Mouse (Mus musculus) stomach, embryonic 16.5 days (tissue): ENCODE measurements around the gene Hmg20b. TPM values are rescaled to one million over a fixed set of nuclear protein-coding genes. Genes with fewer than 3 reads are reported as not detected.

Experiments used
- ATAC-seq: fragments of 200-750 bp; cut with Nextera tagmentation; 2 replicates; pipeline ENCODE4 v1.8.0; 2017; ENCODE audit warnings: moderate number of reproducible peaks, moderate TSS enrichment; ENCODE audit not compliant: insufficient read depth, low FRiP score
- H3K27ac ChIP-seq: fragments of 300-500 bp; sonication (generic); 2 replicates; pipeline ENCODE4 v1.5.1; 2014; ENCODE audit warnings: low read length
- H3K27me3 ChIP-seq: fragments of 300-500 bp; sonication (generic); 2 replicates; pipeline ENCODE4 v1.6.1; 2014; ENCODE audit warnings: low read length, control low read depth, mixed read lengths; ENCODE audit not compliant: control insufficient read depth, insufficient read depth
- H3K36me3 ChIP-seq: fragments of 300-500 bp; sonication (generic); 2 replicates; pipeline ENCODE4 v1.6.1; 2014; ENCODE audit warnings: low read length; ENCODE audit not compliant: control insufficient read depth, insufficient read depth
- H3K4me1 ChIP-seq: fragments of 300-500 bp; sonication (generic); 2 replicates; pipeline ENCODE4 v1.6.1; 2014; ENCODE audit warnings: low read length, control low read depth, mixed read lengths; ENCODE audit not compliant: control insufficient read depth, insufficient read depth
- H3K4me2 ChIP-seq: fragments of 300-500 bp; sonication (generic); 2 replicates; pipeline ENCODE4 v1.6.1; 2014; ENCODE audit warnings: low read depth, low read length, mixed read lengths
- H3K4me3 ChIP-seq: fragments of 300-500 bp; sonication (generic); replicated peaks from 2 replicates; pipeline ENCODE4 v1.5.1; 2014; ENCODE audit warnings: mild to moderate bottlenecking, low read length
- H3K9ac ChIP-seq: fragments of 300-500 bp; sonication (generic); 2 replicates; pipeline ENCODE4 v1.6.1; 2014; ENCODE audit warnings: low read length
- H3K9me3 ChIP-seq: fragments of 300-500 bp; sonication (generic); replicated peaks from 2 replicates; pipeline ENCODE4 v1.6.1; 2016; ENCODE audit warnings: low read length, control low read depth; ENCODE audit not compliant: control insufficient read depth
- WGBS: fragments of 180-500 bp; shearing (Covaris S2); extraction: QIAGEN DNeasy Blood & Tissue Kit; methylation state at CpG from one replicate; pipeline ENCODE4 v1.1.7; 2014; 5-methylcytosine and 5-hydroxymethylcytosine counted together
- polyA plus RNA-seq: library from polyadenylated mRNA; unstranded; fragments of >200 nt; fragmentation: Nextera tagmentation; extraction: Ambion mirVana; gene quantifications from 2 replicates; pipeline ENCODE4 v1.2.1, GENCODE M21; 2015

Gene Hmg20b
- polyA plus RNA-seq, 1 experiment from 2014 or later: 67.7 TPM

DNA sequence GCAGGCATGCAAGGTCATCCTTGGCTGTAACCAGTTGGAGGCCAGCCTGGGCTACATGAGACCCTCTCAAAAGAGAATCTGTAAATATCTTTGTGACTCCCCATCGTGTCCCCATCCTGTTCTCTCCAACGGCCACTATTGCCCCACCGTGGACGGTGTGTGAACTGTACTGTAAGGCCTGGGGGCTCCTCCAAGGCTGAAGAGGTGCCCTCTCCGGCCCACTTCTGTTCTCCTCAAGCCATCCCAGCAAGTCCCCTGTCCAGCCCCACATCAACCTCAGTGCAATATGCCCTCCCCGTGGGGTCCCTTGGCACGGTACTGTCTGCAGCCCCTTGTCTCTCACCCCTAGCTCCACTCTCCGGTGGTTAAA lies 31.0 kb downstream of the Hmg20b start:
- Histone ChIP-seq H3K9ac (peak overlapping the region; percentile 73), H3K27me3 (no peaks in the 10 kb centered on the region), H3K4me2 (peak overlapping the region; percentile 63), H3K27ac (peak overlapping the region; percentile 89), H3K4me1 (peaks cover 37% of the 10 kb centered on the region), H3K36me3 (peaks cover 29% of the 10 kb centered on the region), H3K4me3 (peak overlapping the region; percentile 96), H3K9me3 (no peaks in the 10 kb centered on the region)
- ATAC-seq: no peak
- WGBS: 31% methylated on average over 8 of the region's 8 CpGs

DNA sequence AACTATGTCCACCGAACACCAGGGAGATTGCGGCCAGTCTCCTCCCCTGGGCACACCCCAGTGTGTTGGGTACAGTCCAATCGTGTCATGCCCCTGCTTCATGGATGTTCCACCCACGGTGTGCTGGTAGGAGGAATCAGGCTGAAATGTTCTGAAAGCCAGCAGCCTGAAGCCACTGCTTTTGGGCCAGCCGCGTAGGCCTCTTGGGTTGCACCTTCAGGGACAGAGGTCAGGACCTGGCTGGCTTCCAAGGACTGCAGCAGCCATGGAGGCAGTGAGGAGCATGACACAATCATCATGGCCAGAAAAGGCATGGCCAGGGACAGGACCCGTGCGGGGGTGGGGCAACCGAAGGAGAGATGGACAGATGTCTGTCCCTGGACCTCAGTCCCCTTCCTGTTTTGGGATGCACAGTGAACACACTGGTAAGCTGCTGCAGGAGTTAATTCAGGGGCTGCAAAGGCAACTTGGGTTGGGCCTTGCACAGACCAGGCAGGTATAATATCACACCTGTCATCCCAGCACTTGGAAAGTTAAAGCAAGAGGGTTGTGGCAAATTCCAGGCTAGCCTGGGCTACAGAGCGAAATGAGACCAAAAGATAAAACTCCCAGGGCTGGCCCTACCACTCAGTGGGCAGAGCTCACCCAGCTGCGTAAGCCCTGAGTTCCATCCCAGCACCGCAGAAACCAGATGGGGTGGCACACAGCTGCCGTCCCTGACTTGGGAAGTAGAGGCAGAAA lies 31.5 kb downstream of the Hmg20b start:
- peak overlapping the region; percentile 63; the same call in 1 of the 2 replicates for H3K4me2 ChIP-seq
- H3K9me3 ChIP-seq: no peaks in the 10 kb centered on the region
- no peak for ATAC-seq
- no peak overlapping the region for H3K4me3 ChIP-seq
- peaks cover 29% of the 10 kb centered on the region for H3K36me3 ChIP-seq
- no peaks in the 10 kb centered on the region for H3K27me3 ChIP-seq
- 82% methylated on average over 13 of the region's 13 CpGs for WGBS
- H3K9ac ChIP-seq: peak overlapping the region; percentile 73
- 0 out of 2 replicates have a peak overlapping the region, but pooled peaks have one; percentile 89 for H3K27ac ChIP-seq
- peaks cover 37% of the 10 kb centered on the region for H3K4me1 ChIP-seq

DNA sequence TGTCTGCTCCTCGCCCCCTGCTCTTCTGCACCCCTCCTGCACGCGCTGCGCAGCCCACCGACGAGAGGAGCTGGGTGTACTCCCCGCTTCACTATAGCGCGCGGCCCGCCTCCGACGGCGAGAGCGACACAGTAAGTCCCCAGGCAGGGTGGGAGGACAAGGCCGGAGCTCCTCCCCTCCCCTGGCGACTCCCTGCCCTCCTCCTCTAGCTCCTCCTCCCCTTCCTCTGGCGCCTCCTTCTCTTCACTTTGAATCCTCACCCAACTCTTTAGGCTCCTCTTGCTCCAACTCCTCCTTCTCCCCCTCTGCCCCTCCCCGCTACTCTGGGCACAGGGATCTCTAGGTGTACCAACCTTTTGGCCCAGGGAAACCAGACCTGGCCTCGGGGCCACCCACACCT lies 33.0 kb downstream of the Hmg20b start:
- Histone ChIP-seq H3K36me3 (0 out of 2 replicates have a peak, but pooled peaks cover 15% of the 10 kb centered on the region), H3K4me3 (peak overlapping the region; percentile 34), H3K4me2 (peak overlapping the region; percentile 65), H3K4me1 (peaks cover 36% of the 10 kb centered on the region), H3K27me3 (no peaks in the 10 kb centered on the region), H3K9me3 (no peaks in the 10 kb centered on the region), H3K9ac (peak overlapping the region; percentile 70), H3K27ac (peak overlapping the region; percentile 49; the same call in 1 of the 2 replicates)
- 12% methylated on average over 20 of the region's 20 CpGs for WGBS
- peak; percentile 12; the same call in 1 of the 2 replicates for ATAC-seq

DNA sequence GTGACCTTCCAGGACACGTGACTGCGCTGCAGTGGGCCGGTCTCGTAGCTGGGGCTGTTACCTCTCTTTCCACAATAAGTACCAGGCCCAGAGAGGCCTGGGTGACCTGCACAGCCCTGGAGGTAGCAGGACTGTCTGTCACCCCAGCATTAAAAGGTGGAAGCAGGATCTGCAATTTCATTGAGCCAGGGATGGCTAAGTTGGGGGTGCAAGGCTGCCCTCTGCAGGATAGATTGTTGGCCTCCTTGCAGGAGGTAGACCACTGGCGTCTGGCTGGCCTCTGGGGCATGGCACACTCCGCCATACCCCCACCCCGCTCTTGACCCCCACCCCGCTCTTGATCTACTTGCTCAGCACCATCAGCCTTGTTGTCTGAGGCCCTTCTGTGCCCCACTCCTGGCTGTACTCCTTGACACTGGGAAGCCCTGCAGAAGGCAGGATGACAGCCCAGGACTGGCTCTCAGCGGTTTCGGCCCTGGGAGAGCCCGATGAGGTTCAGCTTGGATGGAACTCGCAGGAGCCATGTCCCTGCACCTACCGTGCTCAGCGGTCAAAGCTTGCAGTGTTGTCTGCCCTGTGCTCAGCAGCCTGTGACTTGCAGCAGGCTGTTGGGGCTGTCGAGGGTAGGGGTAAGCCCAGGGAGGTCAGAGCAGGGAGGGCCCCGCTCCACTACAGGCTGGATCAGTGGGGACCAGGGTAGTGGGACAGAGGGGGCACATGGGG lies 33.8 kb downstream of the Hmg20b start:
- no peaks in the 10 kb centered on the region for H3K27me3 ChIP-seq
- H3K4me3 ChIP-seq: peak overlapping the region; percentile 34
- H3K9me3 ChIP-seq: no peaks in the 10 kb centered on the region
- 0 out of 2 replicates have a peak overlapping the region, but pooled peaks have one; percentile 14 for H3K27ac ChIP-seq
- no peak for ATAC-seq
- H3K9ac ChIP-seq: peak overlapping the region; percentile 70
- H3K36me3 ChIP-seq: peaks cover 14% of the 10 kb centered on the region; the same call in 1 of the 2 replicates
- peaks cover 29% of the 10 kb centered on the region for H3K4me1 ChIP-seq
- 44% methylated on average over 16 of the region's 16 CpGs for WGBS
- H3K4me2 ChIP-seq: peak overlapping the region; percentile 65

DNA sequence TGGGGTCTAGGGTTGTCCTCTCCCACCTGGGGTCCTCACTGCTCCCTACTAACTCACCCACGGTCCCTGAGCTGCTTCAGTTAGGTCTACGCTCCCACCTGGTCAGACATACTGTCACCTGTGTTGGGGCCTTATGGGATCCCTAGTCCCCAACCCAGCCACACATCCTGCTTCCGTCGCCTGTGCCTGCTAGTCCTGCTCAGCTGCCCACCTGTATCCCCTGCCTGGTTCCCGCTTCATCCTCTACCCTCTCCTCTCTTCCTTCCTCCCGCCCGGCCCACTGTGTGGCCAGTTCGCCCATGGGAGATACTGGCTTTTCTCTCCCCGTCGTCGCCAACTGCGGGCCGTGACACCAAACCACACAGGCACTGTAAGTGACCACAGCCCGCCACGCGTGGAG lies 34.7 kb downstream of the Hmg20b start:
- Histone ChIP-seq H3K27ac (no peak overlapping the region), H3K9me3 (no peaks in the 10 kb centered on the region), H3K9ac (no peak overlapping the region), H3K4me3 (no peak overlapping the region), H3K4me2 (no peak overlapping the region), H3K36me3 (peaks cover 14% of the 10 kb centered on the region; the same call in 1 of the 2 replicates), H3K27me3 (no peaks in the 10 kb centered on the region), H3K4me1 (peaks cover 29% of the 10 kb centered on the region)
- WGBS: 90% methylated on average over 16 of the region's 16 CpGs
- no peak for ATAC-seq

DNA sequence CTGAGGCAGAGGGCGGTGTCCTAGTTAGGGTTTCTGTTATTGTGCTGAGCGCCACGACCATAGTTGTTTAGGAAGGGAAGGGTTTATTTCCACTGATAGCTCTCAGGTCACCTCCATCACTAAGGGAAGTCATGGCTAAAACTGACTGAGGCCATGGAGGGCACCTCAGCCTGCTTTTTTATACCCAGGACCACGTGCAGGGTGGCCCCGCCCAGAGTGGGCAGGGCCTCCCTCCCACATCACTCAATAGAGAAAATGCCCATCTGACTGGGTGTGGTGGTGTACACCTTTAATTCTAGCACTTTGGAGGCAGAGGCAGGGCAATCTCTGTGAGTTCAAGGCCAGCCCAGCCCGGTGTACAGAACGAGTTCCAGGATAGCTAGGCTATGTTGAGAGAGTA lies 36.1 kb downstream of the Hmg20b start:
- H3K36me3 ChIP-seq: peaks cover 17% of the 10 kb centered on the region
- 78% methylated on average over 7 of the region's 7 CpGs for WGBS
- no peak for ATAC-seq
- no peaks in the 10 kb centered on the region for H3K27me3 ChIP-seq
- no peaks in the 10 kb centered on the region for H3K9me3 ChIP-seq
- no peak overlapping the region for H3K27ac ChIP-seq
- peaks cover 22% of the 10 kb centered on the region for H3K4me1 ChIP-seq
- H3K4me3 ChIP-seq: no peak overlapping the region
- H3K9ac ChIP-seq: no peak overlapping the region
- no peak overlapping the region for H3K4me2 ChIP-seq

DNA sequence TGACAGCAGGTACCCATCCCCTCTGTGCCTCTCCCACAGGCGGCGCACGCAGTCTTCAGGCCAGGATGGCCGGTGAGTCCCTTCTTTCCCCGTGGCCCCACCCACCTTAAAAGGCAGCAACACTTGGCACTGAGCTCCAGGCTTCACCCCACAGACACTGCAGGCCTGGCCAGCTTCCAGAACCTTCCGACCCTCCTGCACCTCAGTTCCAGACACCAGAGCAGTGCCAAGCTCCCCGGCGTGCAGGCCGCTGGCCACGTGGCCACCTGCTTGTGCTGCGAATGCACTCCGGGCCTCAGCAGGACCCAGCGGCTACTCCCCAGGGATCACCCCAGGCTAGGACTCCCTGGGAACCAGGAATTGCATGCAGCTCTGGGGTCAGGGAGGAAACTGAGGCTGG lies 36.7 kb downstream of the Hmg20b start:
- Histone ChIP-seq H3K9ac (no peak overlapping the region), H3K9me3 (no peaks in the 10 kb centered on the region), H3K36me3 (peaks cover 24% of the 10 kb centered on the region), H3K27me3 (no peaks in the 10 kb centered on the region), H3K4me1 (peaks cover 18% of the 10 kb centered on the region), H3K4me2 (no peak overlapping the region), H3K4me3 (no peak overlapping the region), H3K27ac (no peak overlapping the region)
- 90% methylated on average over 13 of the region's 13 CpGs for WGBS
- no peak for ATAC-seq

DNA sequence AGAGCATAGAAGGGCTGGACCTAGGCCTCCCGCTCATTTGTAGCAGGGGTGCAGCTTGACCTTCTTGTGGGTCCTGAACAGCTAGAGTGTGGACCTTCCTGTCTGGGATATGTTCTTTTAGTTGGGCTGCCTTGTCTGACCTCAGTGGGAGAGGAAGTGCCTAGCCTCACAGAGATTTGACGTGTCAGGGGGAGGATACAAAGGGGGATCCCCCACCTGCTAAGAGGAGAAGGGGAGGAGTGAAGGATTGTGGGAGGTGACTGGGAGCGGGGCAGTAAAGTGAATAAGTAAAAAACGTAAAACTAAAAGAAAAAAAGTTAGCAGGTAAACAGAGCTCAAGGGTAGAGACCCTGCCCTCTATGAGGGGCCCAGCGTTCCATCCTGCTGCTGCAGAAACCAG lies 40.7 kb downstream of the Hmg20b start:
- H3K27ac ChIP-seq: no peak overlapping the region
- H3K36me3 ChIP-seq: peaks cover 31% of the 10 kb centered on the region
- H3K9ac ChIP-seq: no peak overlapping the region
- ATAC-seq: no peak
- no peaks in the 10 kb centered on the region for H3K27me3 ChIP-seq
- H3K4me1 ChIP-seq: peaks cover 4% of the 10 kb centered on the region; the same call in 1 of the 2 replicates
- 84% methylated on average over 5 of the region's 5 CpGs for WGBS
- no peak overlapping the region for H3K4me2 ChIP-seq
- H3K9me3 ChIP-seq: no peaks in the 10 kb centered on the region
- H3K4me3 ChIP-seq: no peak overlapping the region
